Mouse (Mus musculus) cortical plate, adult 2 months (tissue): ENCODE results near the gene Ttll6.

Source experiments
- CTCF ChIP-seq: fragments of 200-500 bp; IDR thresholded peaks from 2 replicates; pipeline ENCODE4 v1.5.1; 2011; ENCODE audit warnings: mild to moderate bottlenecking, control low read depth, low read length; ENCODE audit not compliant: insufficient read depth; ENCODE audit errors: extremely low read depth
- POLR2A ChIP-seq: fragments of 200-500 bp; IDR thresholded peaks from 2 replicates; pipeline ENCODE4 v1.6.1; 2011; ENCODE audit warnings: mild to moderate bottlenecking, low read length, control low read depth; ENCODE audit not compliant: insufficient read depth; ENCODE audit errors: extremely low read depth

- TF ChIP-seq CTCF = no peak
- TF ChIP-seq POLR2A = no peak
Measured at GRCm38 (mm10) chr11:96201741-96202140, 68.2 kb downstream of the Ttll6 start.
